Mouse (Mus musculus) limb, embryonic 11.5 days (tissue): Measurements from ENCODE around the gene Col5a1. TPM values are rescaled to one million over a fixed set of nuclear protein-coding genes. Genes with fewer than 3 reads are reported as not detected.

Experiments used
- ATAC-seq: fragments of 200-750 bp; cut with Nextera tagmentation; 2 replicates; pipeline ENCODE4 v1.8.0; 2017; ENCODE audit warnings: low read depth; ENCODE audit not compliant: insufficient number of reproducible peaks, low FRiP score, low TSS enrichment
- DNase-seq: peaks from one replicate; pipeline ENCODE4 v3.0.0-alpha.2; 2015; ENCODE audit warnings: low spot score
- H3K27ac ChIP-seq: fragments of 300-500 bp; sonication (generic); replicated peaks from 2 replicates; pipeline ENCODE4 v1.5.1; 2014; ENCODE audit warnings: low read depth, mild to moderate bottlenecking, low read length
- H3K27me3 ChIP-seq: fragments of 300-500 bp; sonication (generic); 2 replicates; pipeline ENCODE4 v1.6.1; 2014; ENCODE audit warnings: mild to moderate bottlenecking, low read length, mixed read lengths; ENCODE audit not compliant: control insufficient read depth, insufficient read depth
- H3K36me3 ChIP-seq: fragments of 300-500 bp; sonication (generic); 2 replicates; pipeline ENCODE4 v1.6.1; 2014; ENCODE audit warnings: mild to moderate bottlenecking, low read length, moderate library complexity, mixed read lengths; ENCODE audit not compliant: control insufficient read depth, insufficient read depth
- H3K4me1 ChIP-seq: fragments of 300-500 bp; sonication (generic); 2 replicates; pipeline ENCODE4 v1.6.1; 2014; ENCODE audit warnings: low read length, mixed read lengths; ENCODE audit not compliant: control insufficient read depth, insufficient read depth
- H3K4me2 ChIP-seq: fragments of 300-500 bp; sonication (generic); 2 replicates; pipeline ENCODE4 v1.6.1; 2014; ENCODE audit warnings: low read depth, mild to moderate bottlenecking, moderate library complexity; ENCODE audit not compliant: severe bottlenecking
- H3K4me3 ChIP-seq: fragments of 300-500 bp; sonication (generic); 2 replicates; pipeline ENCODE4 v1.5.1; 2014; ENCODE audit warnings: low read depth, low read length
- H3K9ac ChIP-seq: fragments of 300-500 bp; sonication (generic); 2 replicates; pipeline ENCODE4 v1.6.1; 2014; ENCODE audit warnings: mild to moderate bottlenecking, low read length
- H3K9me3 ChIP-seq: fragments of 300-500 bp; sonication (generic); 2 replicates; pipeline ENCODE4 v1.6.1; 2016; ENCODE audit warnings: low read length; ENCODE audit not compliant: control insufficient read depth
- WGBS: fragments of 180-500 bp; shearing (Covaris S2); extraction: QIAGEN DNeasy Blood & Tissue Kit; methylation state at CpG from one replicate; pipeline ENCODE4 v1.1.7; 2014; 5-methylcytosine and 5-hydroxymethylcytosine counted together
- polyA plus RNA-seq: library from polyadenylated mRNA; unstranded; fragments of >200 nt; fragmentation: Nextera tagmentation; extraction: Ambion mirVana; gene quantifications from 2 replicates; pipeline ENCODE4 v1.2.1, GENCODE M21; 2014

Col5a1 gene
- polyA plus RNA-seq, 1 experiment from 2014 or later: 28.5 TPM

GRCm38 (mm10) chr2:28014778-28015177 is 128.6 kb downstream of the Col5a1 start:
- no peak overlapping the region for H3K4me3 ChIP-seq
- DNase-seq: no peak

GRCm38 (mm10) chr2:28024416-28024815 is 138.2 kb downstream of the Col5a1 start:
- Histone ChIP-seq H3K4me3 (no peak overlapping the region), H3K4me2 (no peak overlapping the region), H3K9ac (no peak overlapping the region), H3K27ac (no peak overlapping the region), H3K9me3 (no peaks in the 10 kb centered on the region), H3K36me3 (peaks cover 8% of the 10 kb centered on the region; the same call in 1 of the 2 replicates), H3K27me3 (no peaks in the 10 kb centered on the region), H3K4me1 (no peaks in the 10 kb centered on the region)
- WGBS: 88% methylated on average over 6 of the region's 6 CpGs
- DNase-seq: no peak
- ATAC-seq: no peak

More at GRCm38 (mm10) chr2:28014778-28015177, 128.6 kb downstream of the Col5a1 start:
- no peak overlapping the region for H3K9ac ChIP-seq
- no peaks in the 10 kb centered on the region for H3K27me3 ChIP-seq
- peaks cover 11% of the 10 kb centered on the region; the same call in 1 of the 2 replicates for H3K36me3 ChIP-seq
- no peak overlapping the region for H3K4me2 ChIP-seq
- no peak overlapping the region for H3K27ac ChIP-seq
- no peak for ATAC-seq
- 89% methylated on average over 3 of the region's 3 CpGs for WGBS
- H3K4me1 ChIP-seq: no peaks in the 10 kb centered on the region
- H3K9me3 ChIP-seq: no peaks in the 10 kb centered on the region

GRCm38 (mm10) chr2:28025776-28026175 is 139.6 kb downstream of the Col5a1 start:
- WGBS: 93% methylated on average over 4 of the region's 4 CpGs

GRCm38 (mm10) chr2:28031860-28032259 is 145.6 kb downstream of the Col5a1 start:
- H3K27ac ChIP-seq: no peak overlapping the region
- DNase-seq: no peak
- peaks cover under 1% of the 10 kb centered on the region; the same call in 1 of the 2 replicates for H3K36me3 ChIP-seq
- no peak overlapping the region for H3K4me2 ChIP-seq
- no peaks in the 10 kb centered on the region for H3K9me3 ChIP-seq
- 84% methylated on average over 9 of the region's 9 CpGs for WGBS
- no peak overlapping the region for H3K9ac ChIP-seq
- no peak overlapping the region for H3K4me3 ChIP-seq
- H3K27me3 ChIP-seq: no peaks in the 10 kb centered on the region
- ATAC-seq: no peak
- H3K4me1 ChIP-seq: no peaks in the 10 kb centered on the region

More at GRCm38 (mm10) chr2:28025776-28026175, 139.6 kb downstream of the Col5a1 start:
- Histone ChIP-seq H3K4me1 (no peaks in the 10 kb centered on the region), H3K4me2 (no peak overlapping the region), H3K27me3 (no peaks in the 10 kb centered on the region), H3K9me3 (no peaks in the 10 kb centered on the region), H3K27ac (no peak overlapping the region), H3K9ac (no peak overlapping the region), H3K4me3 (no peak overlapping the region), H3K36me3 (peaks cover 5% of the 10 kb centered on the region; the same call in 1 of the 2 replicates)
- DNase-seq (no peak), ATAC-seq (no peak)

GRCm38 (mm10) chr2:28032469-28032868 is 146.2 kb downstream of the Col5a1 start:
- no peaks in the 10 kb centered on the region for H3K4me1 ChIP-seq
- H3K36me3 ChIP-seq: no peaks in the 10 kb centered on the region; the same call in 1 of the 2 replicates
- no peaks in the 10 kb centered on the region for H3K27me3 ChIP-seq
- no peak overlapping the region for H3K9ac ChIP-seq
- no peak for DNase-seq
- ATAC-seq: no peak
- H3K27ac ChIP-seq: no peak overlapping the region
- H3K4me3 ChIP-seq: no peak overlapping the region
- WGBS: 90% methylated on average over 11 of the region's 11 CpGs
- H3K4me2 ChIP-seq: no peak overlapping the region
- no peaks in the 10 kb centered on the region for H3K9me3 ChIP-seq

GRCm38 (mm10) chr2:28034011-28034710 is 147.9 kb downstream of the Col5a1 start:
- no peak for ATAC-seq
- Histone ChIP-seq H3K9ac (no peak overlapping the region), H3K36me3 (no peaks in the 10 kb centered on the region; the same call in 1 of the 2 replicates), H3K27ac (no peak overlapping the region), H3K4me1 (no peaks in the 10 kb centered on the region), H3K4me2 (no peak overlapping the region), H3K27me3 (no peaks in the 10 kb centered on the region), H3K4me3 (no peak overlapping the region), H3K9me3 (no peaks in the 10 kb centered on the region)
- 79% methylated on average over 13 of the region's 13 CpGs for WGBS
- no peak for DNase-seq

GRCm38 (mm10) chr2:28036788-28037187 is 150.6 kb downstream of the Col5a1 start:
- ATAC-seq: no peak
- H3K27ac ChIP-seq: no peak overlapping the region
- H3K36me3 ChIP-seq: no peaks in the 10 kb centered on the region

GRCm38 (mm10) chr2:28037505-28038390 is 151.5 kb downstream of the Col5a1 start:
- H3K36me3 ChIP-seq: no peaks in the 10 kb centered on the region
- 91% methylated on average over 12 of the region's 12 CpGs for WGBS
- ATAC-seq: no peak
- no peak overlapping the region for H3K27ac ChIP-seq
- H3K4me1 ChIP-seq: no peaks in the 10 kb centered on the region
- H3K4me2 ChIP-seq: no peak overlapping the region
- DNase-seq: no peak
- no peaks in the 10 kb centered on the region for H3K27me3 ChIP-seq
- H3K9ac ChIP-seq: no peak overlapping the region
- H3K4me3 ChIP-seq: no peak overlapping the region
- H3K9me3 ChIP-seq: no peaks in the 10 kb centered on the region

More at GRCm38 (mm10) chr2:28036788-28037187, 150.6 kb downstream of the Col5a1 start:
- Histone ChIP-seq H3K9me3 (no peaks in the 10 kb centered on the region), H3K9ac (no peak overlapping the region), H3K4me3 (no peak overlapping the region), H3K4me1 (no peaks in the 10 kb centered on the region), H3K4me2 (no peak overlapping the region), H3K27me3 (no peaks in the 10 kb centered on the region)
- no peak for DNase-seq
- 91% methylated on average over 13 of the region's 13 CpGs for WGBS
